Mouse (Mus musculus) lung, embryonic 14.5 days (tissue): Measurements from ENCODE around the gene Bmper. TPM values are rescaled to one million over a fixed set of nuclear protein-coding genes. Genes with fewer than 3 reads are reported as not detected.

Experiments
- ATAC-seq: fragments of 200-750 bp; cut with Nextera tagmentation; 2 replicates; pipeline ENCODE4 v1.8.0; 2017; ENCODE audit warnings: mild to moderate bottlenecking, moderate TSS enrichment, moderate library complexity; ENCODE audit not compliant: insufficient read depth
- DNase-seq: peaks from one replicate; pipeline ENCODE4 v3.0.0-alpha.2; 2015
- H3K27ac ChIP-seq: fragments of 300-500 bp; sonication (generic); 2 replicates; pipeline ENCODE4 v1.5.1; 2014; ENCODE audit warnings: low read depth, mild to moderate bottlenecking, moderate library complexity
- H3K27me3 ChIP-seq: fragments of 300-500 bp; sonication (generic); 2 replicates; pipeline ENCODE4 v1.6.1; 2014; ENCODE audit warnings: low read length, control low read depth; ENCODE audit not compliant: insufficient read depth
- H3K36me3 ChIP-seq: fragments of 300-500 bp; sonication (generic); 2 replicates; pipeline ENCODE4 v1.6.1; 2014; ENCODE audit warnings: control low read depth; ENCODE audit not compliant: insufficient read depth
- H3K4me1 ChIP-seq: fragments of 300-500 bp; sonication (generic); 2 replicates; pipeline ENCODE4 v1.6.1; 2014; ENCODE audit warnings: antibody characterized with exemption, control low read depth; ENCODE audit not compliant: insufficient read depth
- H3K4me2 ChIP-seq: fragments of 300-500 bp; sonication (generic); 2 replicates; pipeline ENCODE4 v1.6.1; 2014; ENCODE audit warnings: mild to moderate bottlenecking
- H3K4me3 ChIP-seq: fragments of 300-500 bp; sonication (generic); 2 replicates; pipeline ENCODE4 v1.5.1; 2014; ENCODE audit warnings: low read depth, low read length
- H3K9ac ChIP-seq: fragments of 300-500 bp; sonication (generic); 2 replicates; pipeline ENCODE4 v1.6.1; 2014
- H3K9me3 ChIP-seq: fragments of 300-500 bp; sonication (generic); 2 replicates; pipeline ENCODE4 v1.6.1; 2016; ENCODE audit warnings: low read depth, low read length, control low read depth
- CTCF ChIP-seq: IDR thresholded peaks from 2 replicates; pipeline ENCODE4 v1.5.1; 2016; ENCODE audit warnings: antibody characterized with exemption, low read depth
- WGBS: fragments of 180-500 bp; shearing (Covaris S2); extraction: QIAGEN DNeasy Blood & Tissue Kit; methylation state at CpG from one replicate; pipeline ENCODE4 v1.1.7; 2014; 5-methylcytosine and 5-hydroxymethylcytosine counted together
- polyA plus RNA-seq: library from polyadenylated mRNA; unstranded; fragments of >200 nt; fragmentation: Nextera tagmentation; extraction: Ambion mirVana; gene quantifications from 2 replicates; pipeline ENCODE4 v1.2.1, GENCODE M21; 2014

Bmper gene
- polyA plus RNA-seq, 1 experiment from 2014 or later = 28.7 TPM

DNA sequence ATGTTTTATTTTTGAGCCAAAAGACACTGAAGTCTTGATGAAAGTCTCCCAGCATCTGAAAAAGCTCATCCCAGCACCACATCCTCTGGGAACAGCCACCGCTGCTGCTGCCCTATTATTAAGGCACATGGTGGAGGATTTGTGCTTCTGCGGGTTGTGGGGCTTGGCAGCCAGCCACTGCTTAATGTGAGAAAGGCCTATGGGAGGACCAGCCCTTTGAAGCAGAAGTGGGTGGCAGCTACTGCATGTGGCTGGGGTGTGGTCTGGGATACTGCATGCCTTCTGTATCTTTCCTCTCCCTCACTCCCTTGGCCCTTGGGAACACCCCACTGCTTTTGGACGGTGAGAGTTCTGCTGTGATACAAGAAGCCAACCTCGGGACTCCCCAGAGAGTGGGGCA lies 237.8 kb downstream of the Bmper start:
- H3K9ac ChIP-seq = no peak overlapping the region
- no peaks in the 10 kb centered on the region for H3K27me3 ChIP-seq
- ATAC-seq (peak; percentile 59), DNase-seq (peak; percentile 76)
- H3K27ac ChIP-seq = no peak overlapping the region
- no peaks in the 10 kb centered on the region for H3K36me3 ChIP-seq
- TF ChIP-seq CTCF = no peak
- H3K4me1 ChIP-seq = no peaks in the 10 kb centered on the region
- H3K9me3 ChIP-seq = no peaks in the 10 kb centered on the region
- no peak overlapping the region for H3K4me3 ChIP-seq
- H3K4me2 ChIP-seq = no peak overlapping the region
- 32% methylated on average over 4 of the region's 4 CpGs for WGBS

DNA sequence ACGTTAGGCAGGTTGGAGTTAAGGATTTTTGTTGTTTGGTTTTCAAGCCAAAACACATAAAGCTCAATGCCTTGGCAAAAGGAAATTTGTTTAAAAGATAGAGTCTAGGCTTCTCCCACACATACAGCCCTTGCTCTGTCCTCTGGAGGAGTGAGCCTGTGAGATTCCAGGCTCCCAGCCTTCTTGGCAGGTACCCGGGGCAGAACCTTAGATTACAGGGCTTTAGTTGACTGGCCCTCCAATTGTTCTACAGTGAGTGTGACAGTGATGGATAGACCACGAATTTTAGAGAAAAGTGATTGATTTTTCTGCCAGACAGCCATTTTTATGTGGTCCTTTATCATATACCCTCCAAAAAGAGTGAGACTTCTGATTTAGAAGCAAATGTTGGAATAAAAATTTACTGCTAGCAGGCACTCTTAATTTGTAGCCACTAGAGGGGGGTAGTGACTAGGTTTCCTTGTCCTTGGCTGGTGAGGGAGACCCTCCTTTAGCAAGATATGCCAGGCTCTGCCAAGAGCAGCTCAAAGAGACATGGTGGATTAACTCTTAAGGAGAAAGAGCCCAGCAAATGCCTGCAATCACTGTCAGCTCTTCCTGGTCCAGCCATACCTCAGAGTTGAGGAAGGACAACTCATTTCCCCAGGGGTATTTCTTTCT lies 240.2 kb downstream of the Bmper start:
- Histone ChIP-seq H3K27ac (no peak overlapping the region), H3K9ac (no peak overlapping the region), H3K9me3 (no peaks in the 10 kb centered on the region), H3K4me3 (no peak overlapping the region), H3K27me3 (no peaks in the 10 kb centered on the region), H3K4me1 (no peaks in the 10 kb centered on the region), H3K4me2 (no peak overlapping the region), H3K36me3 (no peaks in the 10 kb centered on the region)
- peak; percentile 70 for TF ChIP-seq CTCF
- WGBS = 45% methylated on average over 3 of the region's 3 CpGs
- ATAC-seq (peak; percentile 53; the same call in 1 of the 2 replicates), DNase-seq (peak; percentile 85)

DNA sequence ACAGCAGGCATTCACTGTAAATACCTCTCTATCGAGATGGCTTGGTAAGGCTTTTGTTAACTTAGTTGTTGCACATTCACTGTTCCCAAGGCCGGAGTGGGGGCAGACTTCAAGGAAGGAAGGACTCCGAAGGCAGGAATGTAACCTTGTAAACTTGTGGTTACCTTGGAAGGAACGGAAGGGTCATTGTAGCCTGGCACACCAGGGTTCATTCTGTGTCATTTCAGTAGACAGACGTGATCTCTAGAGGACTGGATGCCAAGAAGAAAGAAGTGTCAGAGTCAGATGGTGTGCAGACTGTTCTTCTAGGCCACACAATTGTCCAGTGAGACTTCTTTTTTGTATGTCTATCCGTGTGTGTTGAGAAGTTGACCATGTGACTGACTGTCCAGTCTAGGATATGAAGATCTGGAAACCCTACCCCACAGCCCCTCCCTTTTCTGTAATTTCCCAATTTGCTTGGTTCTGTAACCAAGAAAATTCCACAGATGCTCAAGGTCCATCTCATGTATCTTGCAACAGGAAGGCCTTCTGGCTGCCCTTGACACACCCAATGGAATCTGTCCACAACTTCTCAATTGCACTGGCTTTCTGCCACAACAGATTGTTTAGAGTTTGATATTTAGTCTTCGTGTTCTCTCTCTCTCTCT lies 242.2 kb downstream of the Bmper start:
- no peak overlapping the region for H3K9ac ChIP-seq
- ATAC-seq = no peak
- DNase-seq = peak; percentile 68
- no peaks in the 10 kb centered on the region for H3K36me3 ChIP-seq
- H3K9me3 ChIP-seq = no peaks in the 10 kb centered on the region
- no peak for TF ChIP-seq CTCF
- no peak overlapping the region for H3K4me3 ChIP-seq
- no peaks in the 10 kb centered on the region for H3K4me1 ChIP-seq
- H3K4me2 ChIP-seq = no peak overlapping the region
- H3K27ac ChIP-seq = no peak overlapping the region
- H3K27me3 ChIP-seq = no peaks in the 10 kb centered on the region
- 60% methylated on average over 7 of the region's 7 CpGs for WGBS

DNA sequence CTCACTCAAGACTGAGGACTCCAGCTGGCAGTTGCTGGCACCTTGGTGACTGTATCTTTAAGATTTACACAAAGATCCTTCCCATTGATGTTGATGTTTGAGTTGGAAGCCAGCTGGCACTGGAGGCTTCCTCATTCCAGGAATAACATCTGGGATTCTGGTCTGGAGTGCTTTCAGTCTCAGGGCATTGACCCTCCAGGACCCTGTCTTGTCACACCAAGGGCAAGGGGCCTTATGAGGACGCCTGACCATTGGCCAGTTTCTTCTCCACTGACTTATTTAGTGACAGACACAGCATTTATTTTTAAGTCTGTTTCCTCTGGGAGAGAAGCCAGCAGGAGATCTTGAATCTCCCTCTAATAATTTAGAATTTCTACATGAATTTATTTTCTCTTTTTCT lies 247.0 kb downstream of the Bmper start:
- no peak overlapping the region for H3K4me2 ChIP-seq
- H3K36me3 ChIP-seq = no peaks in the 10 kb centered on the region
- H3K4me3 ChIP-seq = no peak overlapping the region
- no peaks in the 10 kb centered on the region for H3K9me3 ChIP-seq
- 21% methylated on average over 1 of the region's 1 CpGs for WGBS
- DNase-seq (peak; percentile 62), ATAC-seq (0 out of 2 replicates have a peak, but pooled peaks have one; percentile 38)
- H3K27ac ChIP-seq = no peak overlapping the region
- no peak overlapping the region for H3K9ac ChIP-seq
- no peaks in the 10 kb centered on the region for H3K4me1 ChIP-seq
- TF ChIP-seq CTCF = no peak
- no peaks in the 10 kb centered on the region for H3K27me3 ChIP-seq

DNA sequence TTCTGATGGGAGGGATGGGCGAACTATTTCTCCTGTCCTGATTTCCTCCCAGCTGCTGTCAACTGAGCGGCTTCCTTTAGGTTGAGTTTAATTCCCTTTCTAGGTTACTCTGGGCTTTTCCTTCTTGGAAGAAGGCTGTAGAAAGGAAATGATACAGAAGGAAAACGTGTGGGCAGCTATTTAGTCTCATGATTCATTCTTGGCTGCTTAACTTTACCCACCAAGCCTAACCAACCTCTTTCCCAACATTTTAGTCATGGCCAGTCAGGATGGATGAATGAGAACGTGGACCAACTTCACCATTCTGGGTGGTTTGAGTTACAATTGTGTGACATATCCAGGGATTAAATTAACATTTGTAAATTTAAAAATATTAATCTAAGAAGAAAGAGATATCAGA lies 263.0 kb downstream of the Bmper start:
- Histone ChIP-seq H3K4me2 (no peak overlapping the region), H3K4me1 (no peaks in the 10 kb centered on the region), H3K9ac (no peak overlapping the region), H3K27me3 (no peaks in the 10 kb centered on the region), H3K36me3 (no peaks in the 10 kb centered on the region), H3K27ac (no peak overlapping the region), H3K4me3 (no peak overlapping the region), H3K9me3 (no peaks in the 10 kb centered on the region)
- ATAC-seq (no peak), DNase-seq (no peak)
- no peak for TF ChIP-seq CTCF
- 69% methylated on average over 4 of the region's 4 CpGs for WGBS

DNA sequence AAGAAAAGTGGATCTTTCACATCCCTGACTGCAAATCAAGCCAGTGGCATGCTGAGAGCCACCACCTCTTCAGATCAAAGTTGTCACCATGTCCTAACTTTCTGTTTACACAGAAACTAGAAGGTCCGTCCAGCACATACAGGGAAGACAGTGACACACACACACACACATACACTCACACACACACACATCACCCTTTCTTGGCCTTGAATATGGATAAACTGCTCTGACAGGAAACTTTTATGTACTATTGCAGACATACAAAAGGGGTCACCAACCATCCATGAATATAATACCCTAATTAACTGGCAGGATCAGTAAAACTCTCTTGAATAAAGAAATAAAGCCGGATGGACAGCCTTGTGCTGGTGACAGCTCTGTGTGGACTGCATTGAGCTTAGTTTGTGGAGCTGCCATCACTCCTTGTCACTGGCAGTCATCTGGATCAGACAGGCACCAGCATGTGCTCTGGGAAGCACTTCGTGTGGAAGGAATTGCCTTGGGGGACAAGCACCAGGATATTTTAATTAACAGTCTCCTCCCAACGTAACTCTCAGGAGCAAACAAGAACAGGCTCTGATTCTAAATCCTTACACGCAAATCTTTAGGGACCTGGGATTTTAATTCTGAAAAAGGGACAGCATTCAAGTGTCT lies 264.0 kb downstream of the Bmper start:
- no peaks in the 10 kb centered on the region for H3K4me1 ChIP-seq
- no peak for TF ChIP-seq CTCF
- no peak overlapping the region for H3K9ac ChIP-seq
- no peak overlapping the region for H3K4me2 ChIP-seq
- no peaks in the 10 kb centered on the region for H3K36me3 ChIP-seq
- 55% methylated on average over 5 of the region's 5 CpGs for WGBS
- no peak for ATAC-seq
- no peak overlapping the region for H3K4me3 ChIP-seq
- DNase-seq = no peak
- H3K9me3 ChIP-seq = no peaks in the 10 kb centered on the region
- no peaks in the 10 kb centered on the region for H3K27me3 ChIP-seq
- no peak overlapping the region for H3K27ac ChIP-seq

DNA sequence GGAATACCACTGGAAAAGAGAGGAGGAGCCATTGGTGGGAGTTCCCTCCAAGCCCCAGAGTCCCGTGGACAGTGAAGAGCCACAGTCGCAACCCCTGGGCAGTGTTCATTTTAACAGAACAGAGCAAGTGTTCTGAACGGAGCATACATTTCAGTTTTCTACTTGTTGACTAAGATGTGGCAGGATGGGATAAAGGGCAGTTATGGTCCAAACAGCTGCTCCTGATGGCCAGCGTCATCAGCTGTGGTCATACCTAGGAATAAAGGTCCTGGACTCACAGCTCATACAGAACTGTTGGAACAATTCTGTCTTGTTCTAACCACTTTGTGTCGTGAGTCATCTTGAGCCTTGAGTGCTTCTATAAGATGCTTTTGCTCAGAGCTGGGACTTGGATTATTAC lies 265.4 kb downstream of the Bmper start:
- ATAC-seq = no peak

More for the DNA sequence above, 265.4 kb downstream of the Bmper start:
- no peak overlapping the region for H3K4me3 ChIP-seq
- 84% methylated on average over 5 of the region's 5 CpGs for WGBS
- no peaks in the 10 kb centered on the region for H3K36me3 ChIP-seq
- H3K9me3 ChIP-seq = no peaks in the 10 kb centered on the region
- H3K9ac ChIP-seq = no peak overlapping the region
- no peaks in the 10 kb centered on the region for H3K27me3 ChIP-seq
- no peak overlapping the region for H3K4me2 ChIP-seq
- TF ChIP-seq CTCF = no peak
- H3K4me1 ChIP-seq = no peaks in the 10 kb centered on the region
- DNase-seq = no peak
- no peak overlapping the region for H3K27ac ChIP-seq
